Mouse (Mus musculus): ENCODE data around the gene Kcnb1. TPM values are rescaled to one million over a fixed set of nuclear protein-coding genes. Genes with fewer than 3 reads are reported as not detected.

Gene Kcnb1
- polyA plus RNA-seq, 1 experiment from 2014 or later: 1.7 TPM

DNA sequence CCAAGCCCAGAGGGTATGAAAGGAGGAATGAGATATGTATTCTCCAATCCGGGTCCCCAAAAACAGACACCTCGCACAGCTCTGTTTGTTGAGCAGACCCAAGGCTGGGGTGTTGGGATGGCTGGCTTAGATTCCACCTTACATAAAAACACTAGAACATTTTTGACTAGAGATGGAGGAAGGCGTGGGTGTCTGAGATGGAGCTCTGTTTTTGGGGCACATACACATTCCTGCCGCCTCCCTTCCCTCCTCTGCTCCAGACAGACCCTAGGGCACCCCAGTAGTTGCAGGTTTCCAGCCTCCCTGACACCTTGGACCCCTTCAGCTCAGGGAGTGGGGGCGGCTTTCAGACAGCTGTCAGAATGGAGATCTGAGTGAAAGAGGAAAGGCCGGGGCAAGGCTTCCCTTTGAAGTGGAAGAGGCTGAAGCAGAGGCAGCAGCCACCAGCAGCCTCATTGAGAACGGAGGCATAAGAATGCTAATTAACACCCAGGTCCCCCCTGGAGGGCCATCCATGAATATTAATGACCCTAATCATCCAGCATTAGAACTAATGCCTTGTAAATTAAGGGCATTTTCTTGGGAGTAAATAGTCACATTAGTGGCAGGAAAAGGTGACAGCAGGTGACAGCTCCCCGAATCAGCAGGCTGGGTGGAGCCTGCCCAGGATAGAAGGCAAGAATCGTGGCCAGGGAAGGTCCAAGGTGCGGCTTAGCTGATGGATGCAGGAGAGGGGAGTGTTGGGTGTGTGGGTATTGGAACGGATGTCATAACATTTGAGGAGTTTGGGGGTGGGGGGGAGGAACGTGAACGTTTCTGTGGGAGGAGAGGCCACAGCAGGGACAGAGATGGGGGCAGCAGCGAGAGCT, 45.3 kb downstream of the Kcnb1 start:
- Histone ChIP-seq H3K9ac (ENCODE audit: low read length) (no peak overlapping the region), H3K36me3 (ENCODE audit: control insufficient read depth, insufficient read depth, low read length) (no peaks in the 10 kb centered on the region), H3K4me3 (replicated peaks; ENCODE audit: low read length) (no peak overlapping the region), H3K27ac (ENCODE audit: low read length) (no peak overlapping the region), H3K9me3 (replicated peaks; ENCODE audit: control insufficient read depth, low read length) (no peaks in the 10 kb centered on the region), H3K4me2 (ENCODE audit: low read depth, low read length) (no peak overlapping the region), H3K27me3 (ENCODE audit: control insufficient read depth, insufficient read depth, low read length) (no peaks in the 10 kb centered on the region), H3K4me1 (ENCODE audit: control insufficient read depth, insufficient read depth, low read length) (no peaks in the 10 kb centered on the region; the same call in 1 of the 2 replicates)
- 19% methylated on average over 14 of the region's 14 CpGs for WGBS
- ATAC-seq (ENCODE audit: insufficient read depth, low FRiP score): no peak

DNA sequence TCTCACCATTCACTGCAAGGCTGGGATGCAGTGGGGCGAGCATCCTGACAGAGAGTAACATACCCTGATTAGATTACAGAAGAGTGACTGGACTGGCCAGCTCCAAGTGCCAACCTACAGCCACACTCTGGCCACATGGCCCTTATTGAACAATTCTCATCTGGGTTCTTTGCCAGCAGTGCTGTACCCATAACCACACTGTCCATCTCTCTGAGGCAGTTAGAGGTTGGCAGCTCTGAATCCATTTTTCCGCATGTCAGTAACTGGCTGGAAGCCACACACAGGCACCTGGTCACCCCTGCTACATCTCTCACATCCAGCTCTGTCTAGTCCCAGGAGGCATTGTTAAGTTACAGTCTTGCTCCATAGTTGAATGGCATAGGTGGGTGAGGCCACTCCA, 46.0 kb downstream of the Kcnb1 start:
- H3K4me1 ChIP-seq (ENCODE audit: control insufficient read depth, insufficient read depth, low read length): no peaks in the 10 kb centered on the region; the same call in 1 of the 2 replicates
- no peak for ATAC-seq (ENCODE audit: insufficient read depth, low FRiP score)
- no peaks in the 10 kb centered on the region for H3K36me3 ChIP-seq (ENCODE audit: control insufficient read depth, insufficient read depth, low read length)
- H3K9me3 ChIP-seq (replicated peaks; ENCODE audit: control insufficient read depth, low read length): no peaks in the 10 kb centered on the region
- no peak overlapping the region for H3K4me3 ChIP-seq (replicated peaks; ENCODE audit: low read length)
- 63% methylated on average over 2 of the region's 2 CpGs for WGBS
- no peak overlapping the region for H3K27ac ChIP-seq (ENCODE audit: low read length)
- H3K27me3 ChIP-seq (ENCODE audit: control insufficient read depth, insufficient read depth, low read length): no peaks in the 10 kb centered on the region
- no peak overlapping the region for H3K4me2 ChIP-seq (ENCODE audit: low read depth, low read length)
- H3K9ac ChIP-seq (ENCODE audit: low read length): no peak overlapping the region

DNA sequence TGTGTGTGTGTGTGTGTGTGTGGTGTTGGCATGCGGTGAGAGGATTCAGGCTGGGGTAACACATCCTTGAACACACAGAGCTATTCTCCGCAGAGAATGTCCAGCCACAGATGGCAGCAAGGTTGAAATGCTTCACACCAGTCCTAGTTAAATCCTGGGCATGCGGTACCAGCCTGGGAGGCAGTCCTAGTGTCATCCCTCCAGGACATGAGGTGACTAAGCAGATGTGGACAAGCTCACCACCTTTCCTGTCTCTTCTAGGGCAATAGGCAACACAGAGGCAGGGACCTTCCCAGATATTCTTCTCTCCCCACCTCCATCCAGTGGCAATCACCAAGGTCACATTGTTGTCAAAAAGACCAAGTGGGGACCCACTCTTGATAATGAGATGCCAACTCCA, 47.7 kb downstream of the Kcnb1 start:
- H3K27me3 ChIP-seq (ENCODE audit: control insufficient read depth, insufficient read depth, low read length): no peaks in the 10 kb centered on the region
- H3K9ac ChIP-seq (ENCODE audit: low read length): no peak overlapping the region
- no peaks in the 10 kb centered on the region for H3K9me3 ChIP-seq (replicated peaks; ENCODE audit: control insufficient read depth, low read length)
- WGBS: 94% methylated on average over 3 of the region's 3 CpGs
- H3K36me3 ChIP-seq (ENCODE audit: control insufficient read depth, insufficient read depth, low read length): no peaks in the 10 kb centered on the region
- H3K4me3 ChIP-seq (replicated peaks; ENCODE audit: low read length): no peak overlapping the region
- H3K4me1 ChIP-seq (ENCODE audit: control insufficient read depth, insufficient read depth, low read length): no peaks in the 10 kb centered on the region; the same call in 1 of the 2 replicates
- no peak overlapping the region for H3K4me2 ChIP-seq (ENCODE audit: low read depth, low read length)
- ATAC-seq (ENCODE audit: insufficient read depth, low FRiP score): no peak
- no peak overlapping the region for H3K27ac ChIP-seq (ENCODE audit: low read length)

DNA sequence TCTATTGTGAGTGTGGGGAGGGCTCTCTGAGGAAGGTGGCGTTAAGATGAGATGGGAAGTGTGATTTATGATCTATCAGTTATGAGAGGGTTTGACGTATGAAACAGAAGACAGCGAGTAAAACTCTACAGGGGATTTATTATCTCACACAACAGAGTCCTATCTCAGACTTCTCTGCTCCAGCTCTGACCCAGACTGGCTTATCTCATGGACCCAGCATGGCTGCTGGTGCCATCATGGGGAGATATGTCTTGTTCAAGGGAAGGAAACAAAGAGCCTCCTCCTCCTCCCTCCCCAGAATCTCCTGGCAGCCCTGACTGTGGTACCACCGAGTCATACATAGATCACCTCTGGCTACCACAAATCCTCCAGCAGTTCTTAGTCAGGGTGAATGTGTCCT, 48.1 kb downstream of the Kcnb1 start:
- Histone ChIP-seq H3K9ac (ENCODE audit: low read length) (no peak overlapping the region), H3K4me3 (replicated peaks; ENCODE audit: low read length) (no peak overlapping the region), H3K36me3 (ENCODE audit: control insufficient read depth, insufficient read depth, low read length) (no peaks in the 10 kb centered on the region), H3K9me3 (replicated peaks; ENCODE audit: control insufficient read depth, low read length) (no peaks in the 10 kb centered on the region), H3K4me2 (ENCODE audit: low read depth, low read length) (no peak overlapping the region), H3K27ac (ENCODE audit: low read length) (no peak overlapping the region), H3K27me3 (ENCODE audit: control insufficient read depth, insufficient read depth, low read length) (no peaks in the 10 kb centered on the region), H3K4me1 (ENCODE audit: control insufficient read depth, insufficient read depth, low read length) (no peaks in the 10 kb centered on the region; the same call in 1 of the 2 replicates)
- ATAC-seq (ENCODE audit: insufficient read depth, low FRiP score): no peak
- WGBS: 70% methylated on average over 4 of the region's 4 CpGs

DNA sequence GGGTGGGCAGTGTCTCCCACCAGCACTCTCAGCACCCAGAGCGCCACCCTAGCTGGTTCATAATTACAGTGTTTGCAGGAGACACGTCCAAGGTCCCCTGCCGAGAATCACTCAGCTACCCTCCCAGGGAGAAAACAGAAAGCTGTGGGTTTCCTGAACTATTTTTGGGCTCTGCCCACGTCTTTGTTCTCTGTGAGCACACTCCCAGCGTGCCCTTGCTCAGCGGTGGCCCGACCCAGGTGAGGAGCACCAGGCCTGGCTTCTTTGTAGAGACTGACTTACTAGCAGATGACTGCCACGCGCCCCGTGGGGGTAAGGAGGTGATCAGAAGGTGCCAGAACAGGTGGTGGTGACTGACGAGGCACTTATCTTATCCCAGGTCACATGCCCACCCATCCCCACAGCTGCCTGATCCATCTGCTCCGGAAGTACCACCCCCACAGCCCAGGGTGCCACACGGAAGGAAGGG, 50.1 kb downstream of the Kcnb1 start:
- Histone ChIP-seq H3K27ac (ENCODE audit: low read length) (no peak overlapping the region), H3K4me2 (ENCODE audit: low read depth, low read length) (no peak overlapping the region), H3K9ac (ENCODE audit: low read length) (no peak overlapping the region), H3K9me3 (replicated peaks; ENCODE audit: control insufficient read depth, low read length) (no peaks in the 10 kb centered on the region), H3K36me3 (ENCODE audit: control insufficient read depth, insufficient read depth, low read length) (no peaks in the 10 kb centered on the region), H3K27me3 (ENCODE audit: control insufficient read depth, insufficient read depth, low read length) (no peaks in the 10 kb centered on the region), H3K4me3 (replicated peaks; ENCODE audit: low read length) (no peak overlapping the region), H3K4me1 (ENCODE audit: control insufficient read depth, insufficient read depth, low read length) (no peaks in the 10 kb centered on the region; the same call in 1 of the 2 replicates)
- 57% methylated on average over 13 of the region's 13 CpGs for whole genome bisulfite sequencing
- ATAC-seq (ENCODE audit: insufficient read depth, low FRiP score): no peak

DNA sequence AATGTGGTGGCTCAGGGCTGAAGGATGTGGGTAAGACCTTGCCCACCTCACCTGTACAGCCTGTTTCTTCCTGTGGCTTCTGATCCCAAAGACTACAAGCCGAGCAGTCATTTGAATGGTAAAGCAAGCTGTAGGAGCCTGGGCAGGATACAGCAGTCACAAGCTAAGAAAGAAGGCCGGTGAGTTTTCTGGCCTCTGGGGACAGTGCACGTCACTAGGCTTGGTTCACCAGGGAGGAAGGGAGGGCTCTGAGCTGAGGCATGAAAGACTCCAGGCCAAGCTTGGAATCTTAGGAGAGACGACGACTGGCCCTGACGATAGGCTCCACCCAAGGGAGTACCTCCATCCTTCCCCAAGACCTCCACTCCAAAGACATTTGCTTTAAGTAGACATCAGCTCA, 51.3 kb downstream of the Kcnb1 start:
- H3K9ac ChIP-seq (ENCODE audit: low read length): no peak overlapping the region
- H3K4me1 ChIP-seq (ENCODE audit: control insufficient read depth, insufficient read depth, low read length): no peaks in the 10 kb centered on the region
- no peak overlapping the region for H3K4me2 ChIP-seq (ENCODE audit: low read depth, low read length)
- WGBS: 61% methylated on average over 6 of the region's 6 CpGs
- no peaks in the 10 kb centered on the region for H3K36me3 ChIP-seq (ENCODE audit: control insufficient read depth, insufficient read depth, low read length)
- no peak overlapping the region for H3K4me3 ChIP-seq (replicated peaks; ENCODE audit: low read length)
- no peak for ATAC-seq (ENCODE audit: insufficient read depth, low FRiP score)
- no peak overlapping the region for H3K27ac ChIP-seq (ENCODE audit: low read length)
- no peaks in the 10 kb centered on the region for H3K9me3 ChIP-seq (replicated peaks; ENCODE audit: control insufficient read depth, low read length)
- no peaks in the 10 kb centered on the region for H3K27me3 ChIP-seq (ENCODE audit: control insufficient read depth, insufficient read depth, low read length)

DNA sequence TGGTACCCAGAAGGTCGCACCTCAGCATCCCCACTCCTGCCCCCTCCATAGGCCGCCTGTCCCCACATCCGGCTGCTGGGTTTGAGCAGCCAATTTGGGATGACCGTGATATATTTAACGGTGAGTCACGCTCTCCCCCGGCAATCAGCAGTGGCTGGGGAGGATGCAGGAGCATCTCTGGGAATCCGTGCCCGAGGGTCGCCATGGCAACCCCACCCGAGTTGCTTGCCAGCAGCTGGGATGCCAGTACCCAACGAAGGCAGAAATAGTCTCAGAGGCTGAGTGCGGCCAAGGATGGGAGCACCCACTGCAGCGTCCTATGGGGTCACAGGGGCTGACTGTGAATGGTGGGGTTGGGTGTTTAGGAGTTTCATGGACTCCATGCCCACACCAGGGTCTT, 53.0 kb downstream of the Kcnb1 start:
- H3K4me3 ChIP-seq (replicated peaks; ENCODE audit: low read length): no peak overlapping the region
- no peak overlapping the region for H3K4me2 ChIP-seq (ENCODE audit: low read depth, low read length)
- H3K36me3 ChIP-seq (ENCODE audit: control insufficient read depth, insufficient read depth, low read length): no peaks in the 10 kb centered on the region
- H3K9me3 ChIP-seq (replicated peaks; ENCODE audit: control insufficient read depth, low read length): no peaks in the 10 kb centered on the region
- no peaks in the 10 kb centered on the region for H3K27me3 ChIP-seq (ENCODE audit: control insufficient read depth, insufficient read depth, low read length)
- WGBS: 71% methylated on average over 14 of the region's 14 CpGs
- no peak overlapping the region for H3K9ac ChIP-seq (ENCODE audit: low read length)
- H3K4me1 ChIP-seq (ENCODE audit: control insufficient read depth, insufficient read depth, low read length): no peaks in the 10 kb centered on the region
- ATAC-seq (ENCODE audit: insufficient read depth, low FRiP score): no peak
- H3K27ac ChIP-seq (ENCODE audit: low read length): no peak overlapping the region

DNA sequence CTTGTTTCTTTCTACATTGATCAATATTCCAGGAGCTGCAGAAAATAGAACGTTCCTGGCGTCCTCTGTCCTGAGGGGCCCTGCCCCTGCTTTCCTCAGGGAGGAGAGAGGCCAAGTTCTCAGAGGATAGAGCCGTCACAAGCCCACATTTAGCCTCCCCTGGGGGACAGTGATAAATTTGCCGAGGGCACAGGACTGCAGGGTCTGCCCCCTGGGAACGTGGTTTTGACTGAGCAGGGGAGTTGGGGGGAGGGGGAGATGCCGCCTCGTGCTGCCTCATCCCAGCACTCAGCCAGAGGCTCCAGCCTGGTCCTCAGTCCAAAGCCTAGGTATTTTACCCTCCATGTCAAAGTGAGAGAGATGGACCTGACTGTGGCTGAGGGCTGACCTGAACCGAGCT, 57.9 kb downstream of the Kcnb1 start:
- Histone ChIP-seq H3K9ac (ENCODE audit: low read length) (no peak overlapping the region), H3K27ac (ENCODE audit: low read length) (no peak overlapping the region), H3K9me3 (replicated peaks; ENCODE audit: control insufficient read depth, low read length) (no peaks in the 10 kb centered on the region), H3K4me2 (ENCODE audit: low read depth, low read length) (no peak overlapping the region), H3K4me3 (replicated peaks; ENCODE audit: low read length) (no peak overlapping the region), H3K36me3 (ENCODE audit: control insufficient read depth, insufficient read depth, low read length) (no peaks in the 10 kb centered on the region), H3K4me1 (ENCODE audit: control insufficient read depth, insufficient read depth, low read length) (peaks cover 22% of the 10 kb centered on the region), H3K27me3 (ENCODE audit: control insufficient read depth, insufficient read depth, low read length) (no peaks in the 10 kb centered on the region)
- no peak for ATAC-seq (ENCODE audit: insufficient read depth, low FRiP score)
- 32% methylated on average over 8 of the region's 8 CpGs for WGBS

DNA sequence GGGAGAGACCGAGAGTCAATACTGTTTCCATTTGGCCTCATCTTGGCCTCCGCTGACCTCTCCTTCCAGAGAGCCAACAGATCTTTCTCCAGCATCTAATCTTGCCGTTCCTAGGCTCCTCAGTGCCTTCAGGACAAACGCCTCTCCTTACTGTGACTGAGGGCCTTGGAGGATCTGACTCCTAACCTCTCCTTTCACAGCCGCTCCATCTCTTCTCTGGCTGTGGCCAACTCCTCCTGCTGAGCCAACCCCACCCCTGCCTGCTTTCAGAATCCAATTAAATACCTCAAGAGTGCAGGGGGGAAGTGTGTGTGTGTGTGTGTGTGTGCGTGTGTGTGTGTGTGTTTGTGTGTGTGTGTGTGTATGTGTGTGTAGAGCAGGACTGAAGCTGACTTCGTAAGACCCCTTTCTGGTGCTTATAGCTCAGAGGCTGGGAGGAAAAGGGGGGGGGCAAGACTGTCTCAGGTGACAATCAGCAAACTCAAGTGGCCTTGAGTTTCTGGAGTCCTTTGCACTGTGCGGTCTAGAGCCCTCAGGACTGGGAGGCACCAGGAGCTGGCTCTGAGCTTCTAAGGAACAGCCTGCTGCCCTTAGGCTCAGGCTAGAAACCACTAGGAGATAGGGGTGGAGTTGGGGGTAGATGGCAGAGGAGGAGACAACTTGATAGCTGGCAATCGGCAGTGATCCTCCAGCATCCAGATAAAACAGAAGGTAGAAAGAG, 59.7 kb downstream of the Kcnb1 start:
- H3K27ac ChIP-seq (ENCODE audit: low read length): peak overlapping the region; percentile 94
- H3K4me1 ChIP-seq (ENCODE audit: control insufficient read depth, insufficient read depth, low read length): peaks cover 22% of the 10 kb centered on the region
- H3K9ac ChIP-seq (ENCODE audit: low read length): peak overlapping the region; percentile 47; the same call in 1 of the 2 replicates
- H3K36me3 ChIP-seq (ENCODE audit: control insufficient read depth, insufficient read depth, low read length): no peaks in the 10 kb centered on the region
- no peaks in the 10 kb centered on the region for H3K9me3 ChIP-seq (replicated peaks; ENCODE audit: control insufficient read depth, low read length)
- WGBS: 30% methylated on average over 9 of the region's 9 CpGs
- no peaks in the 10 kb centered on the region for H3K27me3 ChIP-seq (ENCODE audit: control insufficient read depth, insufficient read depth, low read length)
- H3K4me2 ChIP-seq (ENCODE audit: low read depth, low read length): peak overlapping the region; percentile 69
- peak overlapping the region; percentile 43 for H3K4me3 ChIP-seq (replicated peaks; ENCODE audit: low read length)
- ATAC-seq (ENCODE audit: insufficient read depth, low FRiP score): peak; percentile 66; the same call in 1 of the 2 replicates

All from stomach, embryonic 16.5 days (tissue).